Mouse (Mus musculus) thymus, postnatal 0 days (tissue): Measurements from ENCODE around the gene Grm1. TPM values are rescaled to one million over a fixed set of nuclear protein-coding genes. Genes with fewer than 3 reads are reported as not detected.

Source experiments
- DNase-seq: peaks from one replicate; pipeline ENCODE4 v3.0.0-alpha.2; 2015; ENCODE audit warnings: low spot score
- polyA plus RNA-seq: library from polyadenylated mRNA; unstranded; fragments of >200 nt; fragmentation: Nextera tagmentation; extraction: Ambion mirVana; gene quantifications from 2 replicates; pipeline ENCODE4 v1.2.1, GENCODE M21; 2015

Gene Grm1
- polyA plus RNA-seq, 1 experiment from 2014 or later = not detected

- DNase-seq = no peak
Observed at GRCm38 (mm10) chr10:10737041-10737681, 345.0 kb downstream of the Grm1 start.

- DNase-seq = no peak
Observed at GRCm38 (mm10) chr10:10734561-10734960, 347.6 kb downstream of the Grm1 start.

GRCm38 (mm10) chr10:10733092-10733491 lies 349.1 kb downstream of the Grm1 start:
- no peak for DNase-seq

- no peak for DNase-seq
Observed at GRCm38 (mm10) chr10:10726501-10726900, 355.7 kb downstream of the Grm1 start.

GRCm38 (mm10) chr10:10710837-10711236 lies 371.3 kb downstream of the Grm1 start:
- no peak for DNase-seq

GRCm38 (mm10) chr10:10710359-10710758 lies 371.8 kb downstream of the Grm1 start:
- DNase-seq = no peak

GRCm38 (mm10) chr10:10708031-10708430 lies 374.1 kb downstream of the Grm1 start:
- DNase-seq = no peak

GRCm38 (mm10) chr10:10701326-10701725 lies 380.8 kb downstream of the Grm1 start:
- no peak for DNase-seq

- no peak for DNase-seq
Observed at GRCm38 (mm10) chr10:10700903-10701302, 381.3 kb downstream of the Grm1 start.

GRCm38 (mm10) chr10:10697497-10697896 lies 384.7 kb downstream of the Grm1 start:
- no peak for DNase-seq

GRCm38 (mm10) chr10:10689668-10690223 lies 392.4 kb downstream of the Grm1 start:
- DNase-seq = no peak

- DNase-seq = no peak
Observed at GRCm38 (mm10) chr10:10688907-10689667, 393.1 kb downstream of the Grm1 start.

GRCm38 (mm10) chr10:10681048-10681447 lies 401.1 kb downstream of the Grm1 start, which contains the start of gene Gm10944:
TSS of gene Gm10944 (plus strand) at chr10:10681348.
- no peak for DNase-seq

GRCm38 (mm10) chr10:10659976-10660375 lies 422.2 kb downstream of the Grm1 start:
- no peak for DNase-seq

- no peak for DNase-seq
Observed at GRCm38 (mm10) chr10:10659161-10659560, 423.0 kb downstream of the Grm1 start.

- no peak for DNase-seq
Observed at GRCm38 (mm10) chr10:10656621-10657020, 425.5 kb downstream of the Grm1 start.

GRCm38 (mm10) chr10:10655991-10656390 lies 426.2 kb downstream of the Grm1 start:
- no peak for DNase-seq

Other genes with a start within 250 kb of the Grm1 start
- 14.1 and 17.1 TPM in 2 replicates for gene Shprh, start 67.1 kb upstream of the Grm1 start, polyA plus RNA-seq
- gene Fbxo30, start 199.0 kb upstream of the Grm1 start, polyA plus RNA-seq = 7.2 and 9.0 TPM in 2 replicates